Mouse (Mus musculus) B cell, adult 2 months (primary cell): ENCODE measurements around the gene Samd8.

Experiments
- DNase-seq, 2 experiments: peaks; one replicate each; pipeline ENCODE4 v3.0.0; 2022

Gene Samd8

DNA sequence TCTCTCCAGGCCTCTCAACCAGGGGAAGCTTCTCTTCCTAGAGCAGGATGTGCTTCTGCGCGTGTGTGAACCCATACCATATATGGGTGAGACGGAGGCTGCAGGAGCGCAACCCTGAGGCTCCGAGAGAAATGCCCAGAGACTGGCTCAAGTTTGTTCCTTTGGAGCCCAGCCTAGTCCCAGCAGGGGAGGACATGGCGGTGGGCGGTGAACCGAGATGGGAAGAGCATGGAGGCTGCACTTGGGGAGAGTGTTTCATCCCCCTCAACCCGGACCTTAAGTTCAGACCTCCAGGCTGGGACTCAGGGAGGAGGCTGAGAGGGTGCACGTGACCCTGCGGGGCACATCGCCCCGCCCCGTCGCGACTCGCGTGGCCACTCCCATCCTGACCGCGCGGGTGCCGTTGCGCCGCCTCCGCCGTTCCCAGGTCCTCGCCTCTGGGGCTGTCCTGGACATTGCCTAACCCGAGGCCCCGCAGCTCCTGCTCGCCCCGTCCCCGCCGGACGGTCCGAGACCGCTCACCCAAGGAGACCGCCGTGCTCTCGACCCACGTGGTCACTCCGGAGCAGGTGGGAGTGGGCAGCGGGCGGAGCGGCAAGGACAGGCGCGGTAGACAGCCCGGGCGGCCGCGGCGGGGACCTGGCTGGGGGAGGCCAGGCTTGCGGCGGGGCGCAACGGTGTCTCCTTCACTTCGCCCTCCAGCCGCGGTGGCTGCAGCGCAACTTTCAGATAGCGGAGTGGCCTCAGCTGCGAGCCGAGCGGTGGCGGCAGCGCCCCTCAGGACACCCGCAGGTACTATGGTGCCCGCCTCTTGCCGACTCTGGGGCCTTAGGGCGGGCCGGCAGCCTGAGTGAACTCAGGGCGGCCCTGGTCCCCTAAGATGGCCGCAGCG is 80.8 kb downstream of the Samd8 start:
- DNase-seq: peak; percentile 98 to 99

DNA sequence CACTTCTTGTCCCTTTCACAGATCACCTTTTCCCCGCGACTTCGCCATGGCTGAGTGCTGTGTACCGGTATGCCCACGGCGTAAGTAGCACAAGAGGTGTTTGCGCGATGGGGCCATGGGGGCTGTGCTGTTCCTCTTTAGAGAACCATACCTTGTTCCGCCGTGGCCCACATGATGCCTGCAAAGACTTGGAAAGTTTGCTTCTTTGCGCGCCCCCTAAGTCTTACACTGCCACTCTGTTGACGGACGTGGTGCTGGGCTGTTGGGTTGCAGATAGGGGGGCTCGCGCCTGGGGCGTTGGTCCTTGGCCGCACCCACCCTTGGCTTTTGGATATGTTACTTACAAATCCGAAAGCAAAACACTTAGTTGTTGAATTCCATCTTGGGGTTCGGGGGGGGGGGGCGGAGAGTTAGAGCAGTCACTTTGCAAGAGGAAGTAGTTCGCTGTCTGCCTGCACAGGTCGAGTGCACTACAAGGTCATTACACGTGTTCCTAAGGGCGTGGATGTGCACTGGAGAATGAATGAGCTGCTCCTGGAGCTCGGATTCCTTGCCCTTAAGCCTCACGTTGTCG is 81.6 kb downstream of the Samd8 start:
- peak in 1 of 2 experiments; percentile 51 for DNase-seq

DNA sequence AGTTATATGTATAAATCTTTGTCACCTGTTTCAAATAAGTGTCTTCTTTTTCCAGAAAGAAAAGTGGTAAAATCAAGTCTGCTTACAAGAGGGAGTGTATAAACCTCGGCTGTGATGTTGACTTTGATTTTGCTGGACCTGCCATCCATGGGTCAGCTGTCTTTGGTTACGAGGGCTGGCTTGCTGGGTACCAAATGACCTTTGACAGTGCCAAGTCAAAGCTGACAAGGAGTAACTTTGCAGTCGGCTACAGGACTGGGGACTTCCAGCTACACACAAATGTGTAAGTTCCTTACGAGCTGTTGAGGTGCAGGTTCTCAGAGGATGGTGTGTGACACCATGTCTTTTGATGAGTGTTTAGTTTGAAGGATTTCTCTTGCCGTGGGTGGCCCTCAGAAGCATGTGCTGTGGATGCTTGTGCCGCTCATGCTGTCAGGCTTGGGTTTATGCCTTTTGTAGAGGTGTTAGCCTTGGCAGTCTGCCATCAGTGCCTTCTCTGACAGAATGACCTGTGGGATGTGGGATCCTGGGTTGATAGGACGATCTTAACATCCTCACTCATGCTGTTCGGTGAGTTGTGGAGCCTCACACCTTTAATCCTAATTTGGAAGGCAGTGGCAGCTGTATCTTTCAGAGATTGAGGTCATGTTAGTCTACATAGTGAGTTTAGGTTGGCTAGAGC is 88.1 kb downstream of the Samd8 start:
- no peak for DNase-seq

DNA sequence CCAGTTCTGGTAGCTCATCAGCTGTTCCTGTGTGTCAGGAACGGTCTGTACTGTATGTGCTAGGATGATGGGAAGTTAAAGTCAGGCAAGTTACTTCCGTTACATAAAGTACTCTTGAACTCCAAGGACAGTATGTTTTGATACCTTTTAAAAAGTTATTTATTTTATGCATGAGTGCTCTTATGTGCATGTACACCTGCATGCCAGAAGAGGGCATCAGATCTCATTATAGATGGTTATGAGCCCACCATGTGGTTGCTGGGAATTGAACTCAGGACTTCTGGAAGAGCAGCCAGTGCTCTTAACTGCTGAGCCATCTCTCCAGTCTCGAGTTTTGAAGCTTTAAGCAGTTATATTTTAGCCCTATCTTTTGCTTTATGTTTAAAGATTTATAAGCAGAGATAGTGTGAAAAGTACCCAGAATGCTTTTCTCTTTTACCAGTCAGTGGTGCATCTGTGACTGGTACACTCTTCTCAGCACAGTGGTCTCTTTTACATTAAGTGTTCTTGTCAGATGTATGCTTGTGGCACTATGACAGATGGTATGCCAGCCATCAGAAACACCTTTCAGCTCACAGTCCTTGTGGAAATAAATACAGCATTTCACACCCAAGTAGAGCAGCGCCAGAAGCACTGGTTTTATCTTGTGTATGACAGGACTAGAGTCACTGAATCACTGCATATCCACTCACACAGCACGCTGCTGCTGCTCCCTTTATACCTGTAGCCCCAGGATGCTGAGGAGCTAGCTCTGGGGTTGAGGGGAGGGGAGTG is 91.7 kb downstream of the Samd8 start:
- no peak for DNase-seq

DNA sequence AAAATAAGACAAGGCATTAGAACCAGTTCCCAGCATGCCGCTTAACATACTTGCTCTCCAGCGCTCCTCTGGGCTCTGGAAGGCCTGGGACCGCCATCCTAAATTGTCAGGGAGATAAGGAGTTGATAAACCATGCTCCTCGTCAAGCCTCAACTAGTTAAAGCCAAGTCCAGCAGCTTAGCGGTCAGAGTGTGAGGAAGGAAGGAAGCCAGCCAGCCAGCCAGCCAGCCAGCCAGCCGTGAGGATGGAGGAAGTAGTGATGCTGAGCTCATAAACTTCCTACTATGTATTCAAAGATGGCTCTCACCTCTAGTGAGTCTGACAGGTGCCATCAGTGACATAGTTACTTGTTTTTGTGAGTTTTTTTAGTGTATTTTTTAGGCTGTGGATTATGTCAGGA is 92.9 kb downstream of the Samd8 start:
- peak; percentile 19 to 20 for DNase-seq

DNA sequence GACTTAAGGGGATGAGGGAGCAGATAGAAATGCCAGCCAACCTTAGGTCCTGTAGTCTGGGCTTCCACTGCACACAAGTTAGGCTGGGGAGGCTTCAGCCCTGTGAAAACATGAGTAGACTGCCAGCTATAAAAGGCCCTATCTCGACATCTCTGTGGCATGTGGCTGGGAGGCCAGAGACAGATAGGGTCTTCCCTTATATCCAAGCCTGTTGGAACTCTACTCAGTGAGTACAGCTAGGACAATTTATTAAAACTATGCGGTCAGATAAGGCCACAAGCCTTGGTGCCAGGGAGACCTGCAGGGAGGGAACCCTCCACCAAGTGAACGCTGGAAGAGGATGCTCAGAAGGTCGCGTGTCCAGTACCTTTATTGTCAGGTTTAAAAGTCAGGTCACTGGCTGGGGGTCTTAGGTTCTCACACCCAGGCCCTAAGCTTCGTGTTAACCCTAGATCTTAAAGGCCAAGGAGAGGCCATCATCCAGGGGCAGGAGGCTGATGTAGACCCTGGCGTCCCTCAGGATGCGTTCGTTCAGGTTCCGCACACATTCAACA is 96.6 kb downstream of the Samd8 start:
- DNase-seq: no peak

DNA sequence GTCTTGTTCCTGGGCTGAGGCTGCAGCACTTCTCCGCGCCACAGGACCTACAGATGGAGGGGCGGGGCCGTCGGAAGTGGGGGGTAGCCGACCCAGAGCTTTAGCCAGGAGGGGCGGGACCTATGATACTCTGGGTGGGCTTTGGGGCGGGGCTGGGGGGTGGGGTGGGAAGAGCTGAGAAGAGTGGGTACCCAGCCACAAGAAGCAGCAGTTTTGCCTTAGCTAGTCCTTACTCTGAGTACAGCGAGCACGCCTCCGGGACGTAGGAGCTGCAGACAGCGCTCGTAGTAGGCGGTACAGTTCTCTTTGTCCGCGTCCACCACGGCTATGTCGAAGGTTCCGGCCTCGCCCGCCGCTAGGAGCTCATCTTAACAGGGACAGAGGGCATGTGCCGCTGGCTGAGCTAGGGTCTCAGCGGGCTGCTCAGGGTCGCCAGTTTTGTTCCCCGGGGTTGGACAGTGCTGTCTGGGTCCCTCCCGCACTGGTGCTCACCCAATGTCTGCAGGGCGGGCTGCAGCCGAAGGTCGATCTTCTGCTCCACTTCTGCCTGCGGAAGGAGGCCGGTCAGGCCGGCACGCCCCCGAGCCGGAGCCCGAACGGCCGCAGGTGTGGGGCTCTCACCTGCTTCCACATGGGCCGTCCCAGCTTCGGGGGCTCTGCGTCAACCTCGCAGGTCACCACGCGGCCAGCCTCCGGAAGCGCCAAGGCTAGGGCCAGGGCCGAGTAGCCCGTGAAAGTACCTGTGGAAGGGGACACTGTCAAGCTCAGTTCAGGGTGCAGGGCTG is 97.2 kb downstream of the Samd8 start:
- peak; percentile 39 to 41 for DNase-seq
